Mouse (Mus musculus) CH12.LX (cell line): ENCODE results near the gene Mst1.

Experiments
- CHD1 ChIP-seq: IDR thresholded peaks from 2 replicates; pipeline ENCODE4 v1.6.1; 2012; ENCODE audit warnings: low read depth, low read length, improper control_type of control experiment, inconsistent platforms
- MAX ChIP-seq: IDR thresholded peaks from 2 replicates; pipeline ENCODE4 v1.6.1; 2011; ENCODE audit warnings: low read length, improper control_type of control experiment

DNA sequence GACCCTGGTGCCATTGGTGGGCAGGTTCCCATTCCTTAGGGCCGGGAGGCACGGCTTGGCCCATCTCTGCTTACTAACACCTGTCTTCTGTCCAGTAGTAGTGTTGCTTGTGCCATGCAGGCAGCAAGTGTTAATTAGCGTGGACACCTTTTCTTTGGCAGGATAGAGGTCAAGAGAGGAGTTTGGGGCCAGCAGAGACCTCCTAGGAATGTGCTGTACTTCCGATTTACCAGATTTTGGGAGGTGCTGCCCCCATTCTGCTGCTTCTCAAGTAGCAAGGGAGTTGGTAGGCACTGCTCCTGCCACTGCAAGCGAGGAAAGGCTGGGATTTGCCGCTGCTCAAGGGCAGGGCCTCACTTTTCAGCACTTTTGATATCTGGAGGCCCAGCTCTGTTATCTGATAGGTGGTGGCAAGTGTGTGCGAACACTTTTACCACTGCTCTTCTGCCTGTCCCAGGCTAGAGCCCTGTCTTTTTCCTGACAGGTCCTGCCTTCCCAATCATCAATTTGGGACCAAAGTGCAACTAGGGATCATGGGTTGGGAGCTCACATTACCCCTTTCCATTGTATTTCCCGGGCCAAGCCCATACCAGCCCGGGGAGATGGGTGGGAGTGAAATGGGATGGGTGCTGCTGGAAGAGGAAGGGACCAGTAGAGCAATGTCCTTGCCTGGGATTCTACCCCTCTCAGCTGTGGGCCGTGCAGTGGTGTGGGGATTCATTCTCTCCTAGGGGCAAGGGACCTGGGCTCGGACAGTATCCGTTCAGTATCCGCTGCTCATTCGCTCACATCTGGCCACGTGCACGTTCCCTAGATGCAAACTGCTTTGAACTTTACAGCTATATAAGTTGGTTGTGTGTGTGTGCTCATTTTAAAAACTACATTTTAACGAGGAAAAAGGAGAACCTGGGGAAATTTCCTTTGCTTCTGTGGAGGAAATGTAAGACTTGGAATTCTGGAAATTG lies 32.4 kb upstream of the Mst1 start:
- TF ChIP-seq MAX: no peak
- no peak for TF ChIP-seq CHD1
